Comparison of ENCODE assay signal across 14 mouse cellular contexts in the genomic region with DNA sequence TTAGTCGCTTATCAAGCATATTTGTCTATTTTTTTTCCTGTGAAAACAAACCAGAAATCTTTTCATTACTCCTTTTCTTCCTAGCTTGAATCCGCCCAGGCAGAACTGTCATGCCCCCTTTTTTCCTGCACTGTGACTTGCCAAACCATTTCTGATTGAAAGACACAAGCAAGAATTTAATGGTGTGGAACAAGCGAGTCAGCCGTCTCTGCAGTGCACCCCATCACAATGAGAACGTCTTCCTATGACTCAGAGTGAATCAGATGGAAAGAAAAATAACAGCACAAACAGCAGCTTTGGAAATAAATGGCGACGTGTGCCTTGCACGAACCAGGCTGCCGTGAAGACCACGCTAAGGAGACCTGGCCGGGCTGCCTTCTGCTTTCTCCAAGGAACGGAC. TPM values are rescaled to one million over a fixed set of nuclear protein-coding genes. Genes with fewer than 3 reads are reported as not detected.
A peak's percentile ranks its signal among the peaks of the same experiment; 100 is the strongest.
DNase-seq lines count a peak whose midpoint lies in the region; ATAC-seq and TF ChIP-seq lines count a peak whose summit lies in the region.
"Had no signal": no experiment of that assay in that cellular context is flagged by ENCODE, and none has a peak within 500 bp of the region (broad histone marks: within the 10 kb centered on the region; RNA-seq: fewer than 3 reads in every experiment).

No protein-coding gene starts in this region.

- H3K27me3 ChIP-seq in forebrain, postnatal 0 days (ENCODE audit: insufficient read depth, low read length) = no peaks in the 10 kb centered on the region
- no peaks in the 10 kb centered on the region for H3K27me3 ChIP-seq in forebrain, embryonic 12.5 days
- H3K27me3 ChIP-seq in midbrain, embryonic 14.5 days (ENCODE audit: control insufficient read depth, insufficient read depth, low read length) = no peaks in the 10 kb centered on the region
- no peaks in the 10 kb centered on the region for H3K27me3 ChIP-seq in midbrain, embryonic 10.5 days (ENCODE audit: low read depth, poor library complexity, severe bottlenecking)
- no peaks in the 10 kb centered on the region for H3K27me3 ChIP-seq in hindbrain, embryonic 16.5 days (replicated peaks; ENCODE audit: control insufficient read depth, insufficient read depth, low read length)
- H3K27me3 ChIP-seq in liver, postnatal 0 days (ENCODE audit: insufficient read depth, low read length) = no peaks in the 10 kb centered on the region
- H3K27me3 ChIP-seq: limb, embryonic 12.5 days had no signal

- DNase-seq in forebrain, postnatal 0 days = peak; percentile 17
- DNase-seq in midbrain, embryonic 14.5 days = no peak
- no peak for DNase-seq in midbrain, embryonic 10.5 days (ENCODE audit: low spot score)
- peak; percentile 12 for DNase-seq in telencephalon, adult 2 months (ENCODE audit: low read depth, low spot score)
- DNase-seq in c-Kit-positive CD71-positive TER-119-positive erythroid progenitor cells, embryonic 14.5 days (ENCODE audit: low spot score) = no peak
- no peak for DNase-seq in liver, postnatal 0 days
- DNase-seq: cerebellum, adult 11-12 months; heart, postnatal 36 days; kidney, adult 9 months; layer of hippocampus, postnatal 36 days; thymus, adult 18-20 months had no signal

- H3K36me3 ChIP-seq in forebrain, postnatal 0 days (ENCODE audit: insufficient read depth) = no peaks in the 10 kb centered on the region
- H3K36me3 ChIP-seq in forebrain, embryonic 12.5 days (replicated peaks) = no peaks in the 10 kb centered on the region
- no peaks in the 10 kb centered on the region for H3K36me3 ChIP-seq in midbrain, embryonic 14.5 days (ENCODE audit: control insufficient read depth, insufficient read depth, low read length)
- no peaks in the 10 kb centered on the region for H3K36me3 ChIP-seq in midbrain, embryonic 10.5 days
- H3K36me3 ChIP-seq in hindbrain, embryonic 16.5 days (ENCODE audit: control insufficient read depth, insufficient read depth, low read length) = no peaks in the 10 kb centered on the region
- H3K36me3 ChIP-seq in liver, postnatal 0 days (replicated peaks; ENCODE audit: insufficient read depth, low read length) = no peaks in the 10 kb centered on the region
- H3K36me3 ChIP-seq: limb, embryonic 12.5 days had no signal

- no peak for TF ChIP-seq EP300 in liver, postnatal 0 days (IDR thresholded peaks at IDR 0.05; ENCODE audit: low read depth)

- H3K4me3 ChIP-seq in forebrain, postnatal 0 days (ENCODE audit: low read depth, low read length) = peak overlapping the region; percentile 8; the same call in 1 of the 2 replicates
- H3K4me3 ChIP-seq in forebrain, embryonic 12.5 days (replicated peaks) = no peak overlapping the region
- no peak overlapping the region for H3K4me3 ChIP-seq in midbrain, embryonic 14.5 days (replicated peaks; ENCODE audit: low read depth, low read length)
- no peak overlapping the region for H3K4me3 ChIP-seq in midbrain, embryonic 10.5 days
- no peak overlapping the region for H3K4me3 ChIP-seq in hindbrain, embryonic 16.5 days (ENCODE audit: low read length)
- H3K4me3 ChIP-seq in liver, postnatal 0 days (ENCODE audit: low read depth, low read length) = no peak overlapping the region
- H3K4me3 ChIP-seq: limb, embryonic 12.5 days had no signal

- TF ChIP-seq CTCF in forebrain, postnatal 0 days (IDR thresholded peaks at IDR 0.05; ENCODE audit: low read depth) = no peak
- no peak for TF ChIP-seq CTCF in liver, postnatal 0 days (IDR thresholded peaks at IDR 0.05; ENCODE audit: low read depth)

- H3K9me3 ChIP-seq in forebrain, postnatal 0 days (ENCODE audit: low read length) = no peaks in the 10 kb centered on the region
- H3K9me3 ChIP-seq in forebrain, embryonic 12.5 days = no peaks in the 10 kb centered on the region
- no peaks in the 10 kb centered on the region for H3K9me3 ChIP-seq in midbrain, embryonic 14.5 days (ENCODE audit: control insufficient read depth, low read length)
- no peaks in the 10 kb centered on the region for H3K9me3 ChIP-seq in midbrain, embryonic 10.5 days (replicated peaks)
- no peaks in the 10 kb centered on the region for H3K9me3 ChIP-seq in hindbrain, embryonic 16.5 days (ENCODE audit: control insufficient read depth, low read length)
- H3K9me3 ChIP-seq in liver, postnatal 0 days (ENCODE audit: low read length) = no peaks in the 10 kb centered on the region
- H3K9me3 ChIP-seq: limb, embryonic 12.5 days had no signal

- H3K4me2 ChIP-seq in forebrain, postnatal 0 days (ENCODE audit: low read depth) = peak overlapping the region; percentile 18; the same call in 1 of the 2 replicates
- H3K4me2 ChIP-seq in forebrain, embryonic 12.5 days = no peak overlapping the region
- peak overlapping the region; percentile 22 for H3K4me2 ChIP-seq in midbrain, embryonic 14.5 days (ENCODE audit: low read length)
- peak overlapping the region; percentile 32 for H3K4me2 ChIP-seq in hindbrain, embryonic 16.5 days (ENCODE audit: low read length)
- H3K4me2 ChIP-seq in liver, postnatal 0 days (ENCODE audit: low read depth, low read length) = no peak overlapping the region
- H3K4me2 ChIP-seq: limb, embryonic 12.5 days had no signal

- ATAC-seq in forebrain, postnatal 0 days = peak; percentile 45; the same call in 1 of the 2 replicates
- no peak for ATAC-seq in forebrain, embryonic 12.5 days (ENCODE audit: low FRiP score)
- no peak for ATAC-seq in midbrain, embryonic 14.5 days (ENCODE audit: low FRiP score, low TSS enrichment)
- peak; percentile 54; the same call in 1 of the 2 replicates for ATAC-seq in hindbrain, embryonic 16.5 days
- ATAC-seq in liver, postnatal 0 days = no peak

- 61% methylated on average over 12 of the region's 12 CpGs for WGBS in forebrain, postnatal 0 days
- WGBS in forebrain, embryonic 12.5 days = 86% methylated on average over 12 of the region's 12 CpGs
- 60% methylated on average over 12 of the region's 12 CpGs for WGBS in midbrain, embryonic 14.5 days
- WGBS in midbrain, embryonic 10.5 days = 81% methylated on average over 12 of the region's 12 CpGs
- WGBS in hindbrain, embryonic 16.5 days = 51% methylated on average over 12 of the region's 12 CpGs
- 75% methylated on average over 12 of the region's 12 CpGs for WGBS in liver, postnatal 0 days (ENCODE audit: insufficient replicate concordance)

- H3K4me1 ChIP-seq in forebrain, postnatal 0 days (ENCODE audit: insufficient read depth) = no peaks in the 10 kb centered on the region
- H3K4me1 ChIP-seq in forebrain, embryonic 12.5 days = no peaks in the 10 kb centered on the region
- no peaks in the 10 kb centered on the region for H3K4me1 ChIP-seq in midbrain, embryonic 14.5 days (ENCODE audit: control insufficient read depth, insufficient read depth, low read length)
- H3K4me1 ChIP-seq in midbrain, embryonic 10.5 days = 0 out of 2 replicates have a peak, but pooled peaks cover 2% of the 10 kb centered on the region
- no peaks in the 10 kb centered on the region for H3K4me1 ChIP-seq in hindbrain, embryonic 16.5 days (ENCODE audit: control insufficient read depth, insufficient read depth, low read depth, low read length)
- no peaks in the 10 kb centered on the region for H3K4me1 ChIP-seq in liver, postnatal 0 days (ENCODE audit: insufficient read depth)
- H3K4me1 ChIP-seq: limb, embryonic 12.5 days had no signal

- 0 out of 2 replicates have a peak overlapping the region, but pooled peaks have one; percentile 21 for H3K27ac ChIP-seq in forebrain, postnatal 0 days (ENCODE audit: low read depth, low read length)
- no peak overlapping the region for H3K27ac ChIP-seq in forebrain, embryonic 12.5 days
- H3K27ac ChIP-seq in midbrain, embryonic 14.5 days (replicated peaks; ENCODE audit: low read depth, low read length) = peak overlapping the region; percentile 74
- H3K27ac ChIP-seq in midbrain, embryonic 10.5 days (replicated peaks) = no peak overlapping the region
- H3K27ac ChIP-seq in hindbrain, embryonic 16.5 days (ENCODE audit: low read depth, low read length) = peak overlapping the region; percentile 66; the same call in 1 of the 2 replicates
- no peak overlapping the region for H3K27ac ChIP-seq in liver, postnatal 0 days (ENCODE audit: low read depth)
- H3K27ac ChIP-seq: limb, embryonic 12.5 days had no signal

- H3K9ac ChIP-seq in forebrain, postnatal 0 days = no peak overlapping the region
- H3K9ac ChIP-seq in forebrain, embryonic 12.5 days = no peak overlapping the region
- no peak overlapping the region for H3K9ac ChIP-seq in midbrain, embryonic 14.5 days (replicated peaks; ENCODE audit: low read length)
- no peak overlapping the region for H3K9ac ChIP-seq in hindbrain, embryonic 16.5 days (ENCODE audit: low read depth, low read length)
- H3K9ac ChIP-seq in liver, postnatal 0 days (replicated peaks) = no peak overlapping the region
- H3K9ac ChIP-seq: limb, embryonic 12.5 days had no signal

RNA-seq across cellular contexts. Expression of gene Poc5, which starts 36.8 kb away (rescaled TPM):
- total RNA-seq in forebrain, postnatal 0 days (2014; rRNA removed) = 25.5 and 34.9 TPM in 2 replicates
- 17.1 and 22.4 TPM in 2 replicates for polyA plus RNA-seq in forebrain, postnatal 0 days (2015; fragmentation: Nextera tagmentation; extraction: Ambion mirVana)
- polyA plus RNA-seq in forebrain, embryonic 12.5 days (2016; fragmentation: Nextera tagmentation; extraction: Ambion mirVana) = 30.6 and 32.9 TPM in 2 replicates
- 20.0 and 25.4 TPM in 2 replicates for polyA plus RNA-seq in midbrain, embryonic 14.5 days (2014; fragmentation: Nextera tagmentation; extraction: Ambion mirVana)
- polyA plus RNA-seq in midbrain, embryonic 10.5 days (2016; fragmentation: Nextera tagmentation; extraction: Ambion mirVana) = 19.8 and 22.3 TPM in 2 replicates
- 16.4 and 19.0 TPM in 2 replicates for polyA plus RNA-seq in hindbrain, embryonic 16.5 days (2015; fragmentation: Nextera tagmentation; extraction: Ambion mirVana)
- polyA plus RNA-seq in liver, postnatal 0 days (2015; fragmentation: Nextera tagmentation; extraction: Ambion mirVana) = 3.7 and 4.2 TPM in 2 replicates

Comparison
In these comparisons a context has a peak if more than half of its experiments do, and no peak if none do; other contexts are left out.
1. ATAC-seq: peak in forebrain, postnatal 0 days (single experiment) and hindbrain, embryonic 16.5 days (single experiment); none in forebrain, embryonic 12.5 days (single experiment), midbrain, embryonic 14.5 days (single experiment) and liver, postnatal 0 days (single experiment).
2. H3K27ac ChIP-seq: peak in forebrain, postnatal 0 days (single experiment), midbrain, embryonic 14.5 days (single experiment) and hindbrain, embryonic 16.5 days (single experiment); none in forebrain, embryonic 12.5 days (single experiment), midbrain, embryonic 10.5 days (single experiment) and liver, postnatal 0 days (single experiment).
3. H3K4me2 ChIP-seq: peak in forebrain, postnatal 0 days (single experiment), midbrain, embryonic 14.5 days (single experiment) and hindbrain, embryonic 16.5 days (single experiment); none in forebrain, embryonic 12.5 days (single experiment) and liver, postnatal 0 days (single experiment).
4. DNase-seq: peak in forebrain, postnatal 0 days (single experiment) and telencephalon, adult 2 months (single experiment); none in midbrain, embryonic 14.5 days (single experiment), midbrain, embryonic 10.5 days (single experiment), c-Kit-positive CD71-positive TER-119-positive erythroid progenitor cells, embryonic 14.5 days (single experiment) and liver, postnatal 0 days (single experiment).